Mouse (Mus musculus): ENCODE data around the gene Qrsl1. TPM values are rescaled to one million over a fixed set of nuclear protein-coding genes. Genes with fewer than 3 reads are reported as not detected.
A peak's percentile ranks its signal among the peaks of the same experiment; 100 is the strongest.

The Qrsl1 gene
- polyA plus RNA-seq, 1 experiment from 2014 or later, result 6.3 TPM

- Histone ChIP-seq H3K36me3 (replicated peaks) (no peaks in the 10 kb centered on the region), H3K9me3 (replicated peaks) (no peaks in the 10 kb centered on the region), H3K4me2 (no peak overlapping the region), H3K27ac (replicated peaks) (no peak overlapping the region), H3K4me3 (replicated peaks) (no peak overlapping the region), H3K4me1 (replicated peaks) (no peaks in the 10 kb centered on the region), H3K27me3 (no peaks in the 10 kb centered on the region), H3K9ac (no peak overlapping the region)
- WGBS (ENCODE audit: insufficient replicate concordance), result 63% methylated on average over 1 of the region's 1 CpGs
- ATAC-seq (ENCODE audit: insufficient read depth), result no peak
Observed at GRCm38 (mm10) chr10:43871458-43871857, 30.1 kb downstream of the Qrsl1 start.

- Histone ChIP-seq H3K27me3 (no peaks in the 10 kb centered on the region), H3K4me3 (replicated peaks) (no peak overlapping the region), H3K36me3 (replicated peaks) (no peaks in the 10 kb centered on the region), H3K9ac (no peak overlapping the region), H3K27ac (replicated peaks) (no peak overlapping the region), H3K9me3 (replicated peaks) (no peaks in the 10 kb centered on the region), H3K4me2 (no peak overlapping the region), H3K4me1 (replicated peaks) (no peaks in the 10 kb centered on the region)
- no peak for ATAC-seq (ENCODE audit: insufficient read depth)
- WGBS (ENCODE audit: insufficient replicate concordance), result 58% methylated on average over 10 of the region's 10 CpGs
Observed at GRCm38 (mm10) chr10:43870752-43871151, 30.8 kb downstream of the Qrsl1 start.

DNA sequence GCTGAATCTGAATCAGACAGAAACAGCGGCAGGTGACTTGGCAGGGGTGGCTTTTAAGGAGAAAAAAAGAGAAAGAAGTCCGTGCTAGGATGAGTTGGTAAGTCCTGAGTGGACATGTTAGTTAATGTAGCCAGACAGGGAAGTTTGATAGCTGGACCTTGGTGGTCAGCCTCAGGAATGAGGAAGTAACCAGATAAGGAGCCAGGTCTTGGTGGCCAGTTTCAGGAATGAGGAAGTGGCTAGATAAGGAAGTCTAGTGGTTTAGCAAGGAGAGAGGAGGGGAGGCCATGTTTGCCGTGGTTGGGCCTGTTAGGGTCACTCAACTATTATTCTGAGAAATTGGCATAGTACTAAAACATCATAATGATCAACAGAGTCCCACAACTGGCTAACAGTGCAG lies 45.2 kb downstream of the Qrsl1 start:
- 0 out of 2 replicates have a peak overlapping the region, but pooled peaks have one; percentile 14 for H3K27ac ChIP-seq (replicated peaks)
- no peak overlapping the region for H3K9ac ChIP-seq
- no peaks in the 10 kb centered on the region for H3K36me3 ChIP-seq (replicated peaks)
- WGBS (ENCODE audit: insufficient replicate concordance), result 19% methylated on average over 3 of the region's 3 CpGs
- ATAC-seq (ENCODE audit: insufficient read depth), result no peak
- no peaks in the 10 kb centered on the region for H3K27me3 ChIP-seq
- H3K4me2 ChIP-seq, result no peak overlapping the region; the same call in 1 of the 2 replicates
- no peaks in the 10 kb centered on the region for H3K9me3 ChIP-seq (replicated peaks)
- H3K4me3 ChIP-seq (replicated peaks), result no peak overlapping the region
- no peaks in the 10 kb centered on the region; the same call in none of the 2 replicates for H3K4me1 ChIP-seq (replicated peaks)

GRCm38 (mm10) chr10:43855916-43856315 lies 45.6 kb downstream of the Qrsl1 start:
- no peak overlapping the region for H3K4me3 ChIP-seq (replicated peaks)
- ATAC-seq (ENCODE audit: insufficient read depth), result no peak
- H3K4me2 ChIP-seq, result no peak overlapping the region; the same call in 1 of the 2 replicates
- H3K36me3 ChIP-seq (replicated peaks), result no peaks in the 10 kb centered on the region
- no peak overlapping the region for H3K9ac ChIP-seq
- H3K4me1 ChIP-seq (replicated peaks), result no peaks in the 10 kb centered on the region; the same call in none of the 2 replicates
- no peaks in the 10 kb centered on the region for H3K9me3 ChIP-seq (replicated peaks)
- H3K27me3 ChIP-seq, result no peaks in the 10 kb centered on the region
- no peak overlapping the region for H3K27ac ChIP-seq (replicated peaks)
- WGBS (ENCODE audit: insufficient replicate concordance), result 59% methylated on average over 9 of the region's 9 CpGs

- Histone ChIP-seq H3K27me3 (no peaks in the 10 kb centered on the region), H3K4me2 (no peak overlapping the region), H3K36me3 (replicated peaks) (no peaks in the 10 kb centered on the region), H3K9me3 (replicated peaks) (no peaks in the 10 kb centered on the region), H3K27ac (replicated peaks) (no peak overlapping the region), H3K4me3 (replicated peaks) (no peak overlapping the region), H3K4me1 (replicated peaks) (no peaks in the 10 kb centered on the region; the same call in none of the 2 replicates), H3K9ac (no peak overlapping the region)
- 47% methylated on average over 5 of the region's 5 CpGs for WGBS (ENCODE audit: insufficient replicate concordance)
- no peak for ATAC-seq (ENCODE audit: insufficient read depth)
Observed at GRCm38 (mm10) chr10:43851898-43852297, 49.6 kb downstream of the Qrsl1 start.

DNA sequence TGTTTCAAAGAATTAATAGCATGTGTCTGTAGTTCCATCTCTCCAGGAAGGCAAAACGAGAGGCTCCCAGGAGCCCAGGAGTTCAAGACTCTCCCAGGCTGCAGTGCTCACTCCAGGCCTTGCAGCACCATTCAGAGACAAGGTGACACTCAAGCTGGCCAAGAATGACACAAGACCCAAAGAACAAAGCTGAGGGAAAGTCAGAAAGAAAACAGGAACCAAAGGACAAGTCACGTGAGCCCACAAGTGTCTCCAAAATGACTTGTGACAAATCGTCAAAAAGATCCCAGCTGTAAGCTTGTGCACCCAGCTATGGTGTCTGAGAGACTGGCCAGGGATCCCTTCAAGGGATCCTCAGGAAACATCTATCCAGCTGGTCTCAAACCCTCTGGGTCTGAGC lies 52.1 kb downstream of the Qrsl1 start:
- no peaks in the 10 kb centered on the region for H3K4me1 ChIP-seq (replicated peaks)
- no peaks in the 10 kb centered on the region for H3K36me3 ChIP-seq (replicated peaks)
- H3K9me3 ChIP-seq (replicated peaks), result no peaks in the 10 kb centered on the region
- H3K4me2 ChIP-seq, result no peak overlapping the region
- no peak overlapping the region for H3K9ac ChIP-seq
- ATAC-seq (ENCODE audit: insufficient read depth), result no peak
- H3K27ac ChIP-seq (replicated peaks), result no peak overlapping the region
- no peak overlapping the region for H3K4me3 ChIP-seq (replicated peaks)
- 34% methylated on average over 3 of the region's 3 CpGs for WGBS (ENCODE audit: insufficient replicate concordance)
- no peaks in the 10 kb centered on the region for H3K27me3 ChIP-seq

GRCm38 (mm10) chr10:43846141-43846622 lies 55.4 kb downstream of the Qrsl1 start:
- WGBS (ENCODE audit: insufficient replicate concordance), result 62% methylated on average over 2 of the region's 2 CpGs
- no peak overlapping the region for H3K9ac ChIP-seq
- H3K4me1 ChIP-seq (replicated peaks), result no peaks in the 10 kb centered on the region

DNA sequence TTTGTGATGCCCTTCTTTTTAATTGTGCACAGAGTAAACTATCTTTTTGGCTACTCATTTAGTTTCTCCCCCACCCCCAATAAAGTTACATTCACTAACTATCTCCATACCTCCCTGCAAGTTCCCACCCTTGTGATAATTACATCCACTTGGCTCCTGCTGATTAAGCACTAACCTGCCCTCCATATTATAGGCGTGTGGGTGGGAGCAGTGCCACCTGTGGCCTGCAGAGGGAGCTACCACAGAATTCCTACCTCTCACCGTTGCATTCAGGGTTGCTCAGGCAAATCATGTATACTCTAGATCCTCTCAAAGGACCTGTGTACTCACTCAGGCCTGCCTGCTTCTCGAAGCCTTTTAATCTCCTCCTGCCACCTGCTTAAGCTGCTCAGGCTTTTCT lies 56.1 kb downstream of the Qrsl1 start:
- 70% methylated on average over 3 of the region's 3 CpGs for WGBS (ENCODE audit: insufficient replicate concordance)
- no peaks in the 10 kb centered on the region for H3K27me3 ChIP-seq
- H3K36me3 ChIP-seq (replicated peaks), result no peaks in the 10 kb centered on the region
- no peak overlapping the region for H3K27ac ChIP-seq (replicated peaks)
- no peak overlapping the region for H3K9ac ChIP-seq
- H3K4me3 ChIP-seq (replicated peaks), result no peak overlapping the region
- no peak overlapping the region for H3K4me2 ChIP-seq
- no peaks in the 10 kb centered on the region for H3K4me1 ChIP-seq (replicated peaks)
- no peak for ATAC-seq (ENCODE audit: insufficient read depth)
- no peaks in the 10 kb centered on the region for H3K9me3 ChIP-seq (replicated peaks)

More at GRCm38 (mm10) chr10:43846141-43846622, 55.4 kb downstream of the Qrsl1 start:
- no peak overlapping the region for H3K4me3 ChIP-seq (replicated peaks)
- no peaks in the 10 kb centered on the region for H3K9me3 ChIP-seq (replicated peaks)
- no peaks in the 10 kb centered on the region for H3K36me3 ChIP-seq (replicated peaks)
- no peak overlapping the region for H3K27ac ChIP-seq (replicated peaks)
- no peaks in the 10 kb centered on the region for H3K27me3 ChIP-seq
- no peak overlapping the region for H3K4me2 ChIP-seq
- no peak for ATAC-seq (ENCODE audit: insufficient read depth)

- H3K27ac ChIP-seq (replicated peaks), result no peak overlapping the region
- no peak overlapping the region for H3K4me2 ChIP-seq
- H3K27me3 ChIP-seq, result no peaks in the 10 kb centered on the region
- ATAC-seq (ENCODE audit: insufficient read depth), result no peak
- no peaks in the 10 kb centered on the region for H3K9me3 ChIP-seq (replicated peaks)
- no peaks in the 10 kb centered on the region for H3K36me3 ChIP-seq (replicated peaks)
- no peaks in the 10 kb centered on the region for H3K4me1 ChIP-seq (replicated peaks)
- no peak overlapping the region for H3K4me3 ChIP-seq (replicated peaks)
- WGBS (ENCODE audit: insufficient replicate concordance), result 67% methylated on average over 5 of the region's 5 CpGs
- no peak overlapping the region for H3K9ac ChIP-seq
Observed at GRCm38 (mm10) chr10:43841441-43841840, 60.1 kb downstream of the Qrsl1 start.

DNA sequence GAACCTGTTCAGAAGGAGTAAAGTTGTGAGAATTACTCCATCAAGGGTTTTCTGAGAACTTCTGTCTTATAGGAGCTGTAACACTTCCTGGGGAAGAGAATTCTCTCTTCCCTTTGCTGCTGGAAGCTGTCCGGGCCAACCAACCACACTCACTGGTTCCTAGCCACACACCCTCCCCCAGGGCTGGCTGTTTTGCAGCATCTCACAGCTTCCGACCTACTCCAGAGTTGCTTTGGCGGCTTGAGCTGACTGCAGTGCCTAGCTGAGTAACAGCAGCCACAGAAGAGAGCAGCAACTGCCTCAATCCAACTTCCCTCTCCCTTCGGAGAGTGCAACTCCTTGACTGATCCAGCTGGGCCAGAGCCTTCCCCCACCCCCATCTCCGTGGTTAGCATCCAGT lies 68.7 kb downstream of the Qrsl1 start:
- no peak overlapping the region for H3K4me2 ChIP-seq
- WGBS (ENCODE audit: insufficient replicate concordance), result 15% methylated on average over 5 of the region's 5 CpGs
- no peak overlapping the region for H3K27ac ChIP-seq (replicated peaks)
- no peaks in the 10 kb centered on the region for H3K27me3 ChIP-seq
- no peak for ATAC-seq (ENCODE audit: insufficient read depth)
- H3K4me1 ChIP-seq (replicated peaks), result peaks cover 6% of the 10 kb centered on the region; the same call in 1 of the 2 replicates
- H3K36me3 ChIP-seq (replicated peaks), result no peaks in the 10 kb centered on the region
- H3K4me3 ChIP-seq (replicated peaks), result no peak overlapping the region
- H3K9ac ChIP-seq, result no peak overlapping the region
- no peaks in the 10 kb centered on the region for H3K9me3 ChIP-seq (replicated peaks)

GRCm38 (mm10) chr10:43830251-43831018 lies 71.1 kb downstream of the Qrsl1 start:
- no peak for ATAC-seq (ENCODE audit: insufficient read depth)
- Histone ChIP-seq H3K4me1 (replicated peaks) (peaks cover 6% of the 10 kb centered on the region; the same call in 1 of the 2 replicates), H3K9me3 (replicated peaks) (no peaks in the 10 kb centered on the region), H3K4me3 (replicated peaks) (no peak overlapping the region), H3K27me3 (no peaks in the 10 kb centered on the region), H3K27ac (replicated peaks) (no peak overlapping the region), H3K4me2 (peak overlapping the region; percentile 33), H3K36me3 (replicated peaks) (no peaks in the 10 kb centered on the region), H3K9ac (no peak overlapping the region)
- 34% methylated on average over 17 of the region's 17 CpGs for WGBS (ENCODE audit: insufficient replicate concordance)
